Mouse (Mus musculus) CH12.LX (cell line): ENCODE data around the gene Slc44a5. TPM values are rescaled to one million over a fixed set of nuclear protein-coding genes. Genes with fewer than 3 reads are reported as not detected.

Experiments
- DNase-seq: peaks from one replicate; pipeline ENCODE4 v3.0.0-alpha.2; 2013; ENCODE audit errors: extremely low read depth
- H3K27ac ChIP-seq: 2 replicates; pipeline ENCODE4 v1.5.1; 2012; ENCODE audit warnings: low read depth, mild to moderate bottlenecking, control low read depth, moderate library complexity; ENCODE audit not compliant: insufficient read depth
- H3K27me3 ChIP-seq: replicated peaks from 2 replicates; pipeline ENCODE3; 2012; ENCODE audit warnings: inconsistent platforms
- H3K36me3 ChIP-seq, 2 experiments: replicated peaks in 1 of 2; 2 replicates each; pipeline versions ENCODE3 to v1.6.1; 2012; ENCODE audit warnings: inconsistent platforms in 1 of 2, low read length in 1 of 2, mild to moderate bottlenecking in 1 of 2, mixed read lengths in 1 of 2, moderate library complexity in 1 of 2; ENCODE audit not compliant: control insufficient read depth in 1 of 2, insufficient read depth in 1 of 2
- H3K4me1 ChIP-seq, 2 experiments: 2 replicates each; pipeline ENCODE4 v1.6.1; 2012; ENCODE audit warnings: inconsistent platforms in 1 of 2, moderate library complexity in 1 of 2; ENCODE audit not compliant: insufficient read depth in 2 of 2, control insufficient read depth in 1 of 2
- H3K4me2 ChIP-seq: 2 replicates; pipeline ENCODE4 v1.6.1; 2012; ENCODE audit warnings: low read depth, mild to moderate bottlenecking, control low read depth; ENCODE audit not compliant: poor library complexity, insufficient read depth, severe bottlenecking
- H3K4me3 ChIP-seq, 3 experiments: fragments of 150-350 bp in 1 of 3; sonication (generic) in 1 of 3; replicated peaks in 1 of 3; 2 replicates each; pipeline versions ENCODE3 to v1.5.1; 2011 to 2012; ENCODE audit warnings: low read depth in 2 of 3, low read length in 2 of 3, mild to moderate bottlenecking in 2 of 3, moderate library complexity in 2 of 3, control low read depth in 1 of 3, improper control_type of control experiment in 1 of 3, inconsistent platforms in 1 of 3, mixed read lengths in 1 of 3; ENCODE audit not compliant: poor library complexity in 1 of 3
- H3K79me2 ChIP-seq: replicated peaks from 2 replicates; pipeline ENCODE4 v1.6.1; 2012; ENCODE audit warnings: mild to moderate bottlenecking, moderate library complexity; ENCODE audit not compliant: control insufficient read depth, poor library complexity, insufficient read depth, severe bottlenecking; ENCODE audit errors: extremely low read depth
- H3K9ac ChIP-seq: 2 replicates; pipeline ENCODE4 v1.6.1; 2012; ENCODE audit warnings: low read depth, mild to moderate bottlenecking, control low read depth, moderate library complexity; ENCODE audit not compliant: insufficient read depth
- H3K9me3 ChIP-seq: replicated peaks from 2 replicates; pipeline ENCODE3; 2012; ENCODE audit warnings: low read length, inconsistent platforms, mixed read lengths
- BHLHE40 ChIP-seq: IDR thresholded peaks from 2 replicates; pipeline ENCODE4 v1.6.1; 2011; ENCODE audit warnings: mild to moderate bottlenecking, low read depth, low read length, improper control_type of control experiment
- CHD1 ChIP-seq: IDR thresholded peaks from 2 replicates; pipeline ENCODE4 v1.6.1; 2012; ENCODE audit warnings: low read depth, low read length, improper control_type of control experiment, inconsistent platforms
- CHD2 ChIP-seq: IDR thresholded peaks from 2 replicates; pipeline ENCODE4 v1.6.1; 2011; ENCODE audit warnings: low read length, improper control_type of control experiment
- CTCF ChIP-seq, 2 experiments: IDR thresholded peaks in 1 of 2; conservative IDR thresholded peaks in 1 of 2; 2 replicates each; pipeline ENCODE4 v1.5.1; 2011 to 2012; ENCODE audit warnings: low read depth in 2 of 2, low read length in 2 of 2, improper control_type of control experiment in 1 of 2, inconsistent platforms in 1 of 2, mild to moderate bottlenecking in 1 of 2, moderate library complexity in 1 of 2
- ELF1 ChIP-seq: IDR thresholded peaks from 2 replicates; pipeline ENCODE4 v1.6.1; 2014; ENCODE audit warnings: low read depth, mild to moderate bottlenecking, inconsistent platforms, low read length, improper control_type of control experiment
- EP300 ChIP-seq: IDR thresholded peaks from 2 replicates; pipeline ENCODE4 v1.6.1; 2011; ENCODE audit warnings: low read length, improper control_type of control experiment
- IRF4 ChIP-seq: IDR thresholded peaks from 2 replicates; pipeline ENCODE4 v1.6.1; 2014; ENCODE audit warnings: low read depth, mild to moderate bottlenecking, inconsistent platforms, low read length, improper control_type of control experiment
- MAZ ChIP-seq: IDR thresholded peaks from 2 replicates; pipeline ENCODE4 v1.6.1; 2012; ENCODE audit warnings: low read depth, mild to moderate bottlenecking, inconsistent platforms, low read length, improper control_type of control experiment, moderate library complexity
- MEF2A ChIP-seq: IDR thresholded peaks from 2 replicates; pipeline ENCODE4 v1.6.1; 2014; ENCODE audit warnings: low read depth, mild to moderate bottlenecking, inconsistent platforms, low read length, improper control_type of control experiment, borderline replicate concordance
- MXI1 ChIP-seq: IDR thresholded peaks from 2 replicates; pipeline ENCODE4 v1.6.1; 2011; ENCODE audit warnings: mild to moderate bottlenecking, low read depth, low read length, improper control_type of control experiment
- MYC ChIP-seq: IDR thresholded peaks from 2 replicates; pipeline ENCODE4 v1.6.1; 2011; ENCODE audit warnings: low read depth, mild to moderate bottlenecking, improper control_type of control experiment, low read length
- PAX5 ChIP-seq: IDR thresholded peaks from 2 replicates; pipeline ENCODE4 v1.6.1; 2012; ENCODE audit warnings: low read length, inconsistent platforms, mixed read lengths
- POLR2A ChIP-seq: IDR thresholded peaks from 2 replicates; pipeline ENCODE4 v1.6.1; 2011; ENCODE audit warnings: low read depth, mild to moderate bottlenecking, improper control_type of control experiment, low read length
- POLR2AphosphoS2 ChIP-seq: IDR thresholded peaks from 2 replicates; pipeline ENCODE4 v1.6.1; 2011; ENCODE audit warnings: low read depth, low read length, improper control_type of control experiment
- RCOR1 ChIP-seq: conservative IDR thresholded peaks from 2 replicates; pipeline ENCODE4 v1.6.1; 2012; ENCODE audit warnings: low read depth, mild to moderate bottlenecking, inconsistent platforms, low read length, improper control_type of control experiment
- TBP ChIP-seq: conservative IDR thresholded peaks from 2 replicates; pipeline ENCODE4 v1.6.1; 2011; ENCODE audit warnings: low read depth, low read length, improper control_type of control experiment
- UBTF ChIP-seq: IDR thresholded peaks from 2 replicates; pipeline ENCODE4 v1.6.1; 2012; ENCODE audit warnings: low read depth, mild to moderate bottlenecking, inconsistent platforms, low read length, improper control_type of control experiment, moderate library complexity
- USF1 ChIP-seq: IDR thresholded peaks from 2 replicates; pipeline ENCODE4 v1.6.1; 2014; ENCODE audit warnings: low read depth, mild to moderate bottlenecking, inconsistent platforms, low read length, improper control_type of control experiment
- ZC3H11A ChIP-seq: IDR thresholded peaks from 2 replicates; pipeline ENCODE4 v1.6.1; 2012; ENCODE audit warnings: low read depth, mild to moderate bottlenecking, inconsistent platforms, low read length, improper control_type of control experiment
- ZKSCAN1 ChIP-seq: IDR thresholded peaks from 2 replicates; pipeline ENCODE4 v1.6.1; 2012; ENCODE audit warnings: low read depth, inconsistent platforms, low read length, improper control_type of control experiment, borderline replicate concordance
- ZMIZ1 ChIP-seq: IDR thresholded peaks from 2 replicates; pipeline ENCODE4 v1.6.1; 2012; ENCODE audit warnings: low read depth, mild to moderate bottlenecking, inconsistent platforms, low read length, improper control_type of control experiment
- dilution Hi-C: fragments of 300-500 bp; cut with MboI; formaldehyde crosslinking; loops from 2 replicates; pipeline ENCODE4 v1.14.3; 2020; ENCODE audit warnings: low sequenced_read_pairs; ENCODE audit not compliant: extremely low pct_unique_long_range_greater_than_20kb, extremely low pct_ligation_motif_present
- in situ Hi-C: fragments of 300-500 bp; cut with MboI; formaldehyde crosslinking; loops from 3 replicates; pipeline ENCODE4 v1.14.3; 2019; ENCODE audit warnings: low sequenced_read_pairs, low pct_ligation_motif_present, low pct_unique_long_range_greater_than_20kb, mixed read lengths
- polyA plus RNA-seq: library from polyadenylated mRNA; unstranded; fragments of >175 nt; gene quantifications from 2 replicates; pipeline ENCODE4 v1.2.1, GENCODE M21; 2012; ENCODE audit warnings: low read depth; ENCODE audit not compliant: insufficient read length
- total RNA-seq, 2 experiments: library from RNA; depleted of rRNA; stranded (reverse); fragments of 300-350 nt in 1 of 2; fragments of >200 nt in 1 of 2; gene quantifications; 2 replicates each; pipeline ENCODE4 v1.2.3; 2012 to 2014

The Slc44a5 gene
- total and polyA plus RNA-seq, 3 experiments = not detected

- Histone ChIP-seq H3K27ac (no peak overlapping the region), H3K27me3 (no peaks in the 10 kb centered on the region), H3K79me2 (no peaks in the 10 kb centered on the region), H3K4me2 (no peak overlapping the region), H3K9ac (no peak overlapping the region), H3K4me3 (no peak overlapping the region), H3K4me1 (peaks cover 0 to 3% of the 10 kb centered on the region in 2 experiments; a peak in 1 of 4 replicates), H3K36me3 (no peaks in the 10 kb centered on the region), H3K9me3 (peaks cover 2% of the 10 kb centered on the region)
- TF ChIP-seq CTCF (conservative IDR thresholded peaks at IDR 0.05 in 1 of 2, IDR thresholded peaks at IDR 0.05 in 1 of 2; ENCODE audit: low read depth in 2 of 2, low read length in 2 of 2) (no peak), ZKSCAN1 (no peak), CHD2 (no peak), POLR2AphosphoS2 (no peak), USF1 (no peak), BHLHE40 (no peak), MYC (no peak), POLR2A (no peak), RCOR1 (no peak), MAZ (no peak), CHD1 (no peak), TBP (no peak), ZC3H11A (no peak), PAX5 (no peak)
- DNase-seq = no peak
- dilution Hi-C loops = no loop called here
- in situ Hi-C loops = no loop called here
These were observed 142.8 kb downstream of the Slc44a5 start for GRCm38 (mm10) chr3:154116000-154116399.

GRCm38 (mm10) chr3:154118992-154119603 lies 145.9 kb downstream of the Slc44a5 start:
- Histone ChIP-seq H3K4me1 (peaks cover 0 to 3% of the 10 kb centered on the region in 2 experiments; a peak in 1 of 4 replicates), H3K4me2 (no peak overlapping the region), H3K36me3 (no peaks in the 10 kb centered on the region), H3K27ac (no peak overlapping the region), H3K9ac (no peak overlapping the region), H3K9me3 (peaks cover 2% of the 10 kb centered on the region), H3K4me3 (no peak overlapping the region), H3K79me2 (no peaks in the 10 kb centered on the region), H3K27me3 (no peaks in the 10 kb centered on the region)
- no peak for DNase-seq
- dilution Hi-C loops = no loop called here
- TF ChIP-seq EP300 (no peak), MEF2A (no peak), MXI1 (no peak), CTCF (conservative IDR thresholded peaks at IDR 0.05 in 1 of 2, IDR thresholded peaks at IDR 0.05 in 1 of 2; ENCODE audit: low read depth in 2 of 2, low read length in 2 of 2) (no peak), ZMIZ1 (no peak), CHD1 (no peak), UBTF (no peak), ELF1 (no peak), POLR2A (no peak), IRF4 (no peak)
- in situ Hi-C loops = no loop called here
